Mouse (Mus musculus) limb, embryonic 12.5 days (tissue): Measurements from ENCODE around the gene Slain2. TPM values are rescaled to one million over a fixed set of nuclear protein-coding genes. Genes with fewer than 3 reads are reported as not detected.

Source experiments
- ATAC-seq: fragments of 200-750 bp; cut with Nextera tagmentation; 2 replicates; pipeline ENCODE4 v1.8.0; 2017; ENCODE audit warnings: low read depth, moderate TSS enrichment; ENCODE audit not compliant: insufficient number of reproducible peaks, insufficient read depth, low FRiP score, low TSS enrichment
- H3K27ac ChIP-seq: fragments of 300-500 bp; sonication (generic); 2 replicates; pipeline ENCODE4 v1.5.1; 2016; ENCODE audit warnings: mild to moderate bottlenecking, moderate library complexity
- H3K27me3 ChIP-seq: fragments of 300-500 bp; sonication (generic); 2 replicates; pipeline ENCODE4 v1.6.1; 2016; ENCODE audit warnings: mild to moderate bottlenecking, moderate library complexity
- H3K36me3 ChIP-seq: fragments of 300-500 bp; sonication (generic); 2 replicates; pipeline ENCODE4 v1.6.1; 2016; ENCODE audit warnings: mild to moderate bottlenecking, moderate library complexity
- H3K4me1 ChIP-seq: fragments of 300-500 bp; sonication (generic); replicated peaks from 2 replicates; pipeline ENCODE4 v1.6.1; 2016
- H3K4me2 ChIP-seq: fragments of 300-500 bp; sonication (generic); 2 replicates; pipeline ENCODE4 v1.6.1; 2016; ENCODE audit warnings: mild to moderate bottlenecking, moderate library complexity
- H3K4me3 ChIP-seq: fragments of 300-500 bp; sonication (generic); replicated peaks from 2 replicates; pipeline ENCODE4 v1.5.1; 2016; ENCODE audit warnings: mild to moderate bottlenecking
- H3K9ac ChIP-seq: fragments of 300-500 bp; sonication (generic); replicated peaks from 2 replicates; pipeline ENCODE4 v1.6.1; 2016; ENCODE audit warnings: mild to moderate bottlenecking, moderate library complexity
- H3K9me3 ChIP-seq: fragments of 300-500 bp; sonication (generic); 2 replicates; pipeline ENCODE4 v1.6.1; 2016; ENCODE audit warnings: mild to moderate bottlenecking, moderate library complexity
- WGBS: fragments of 180-500 bp; shearing (Covaris S2); methylation state at CpG from one replicate; pipeline ENCODE4 v1.1.7; 2016; 5-methylcytosine and 5-hydroxymethylcytosine counted together
- polyA plus RNA-seq: library from polyadenylated mRNA; unstranded; fragments of >200 nt; fragmentation: Nextera tagmentation; extraction: Ambion mirVana; gene quantifications from 2 replicates; pipeline ENCODE4 v1.2.1, GENCODE M21; 2016

Gene Slain2
- polyA plus RNA-seq, 1 experiment from 2014 or later, result 21.2 TPM

- 75% methylated on average over 3 of the region's 3 CpGs for WGBS
- H3K27ac ChIP-seq, result no peak overlapping the region
These were observed 11.8 kb upstream of the Slain2 start for GRCm38 (mm10) chr5:72902312-72902711.

GRCm38 (mm10) chr5:72902876-72903516 is 11.1 kb upstream of the Slain2 start:
- Histone ChIP-seq H3K9ac (no peak overlapping the region), H3K9me3 (no peaks in the 10 kb centered on the region), H3K27me3 (no peaks in the 10 kb centered on the region), H3K4me3 (no peak overlapping the region), H3K36me3 (no peaks in the 10 kb centered on the region), H3K27ac (no peak overlapping the region), H3K4me2 (no peak overlapping the region), H3K4me1 (no peaks in the 10 kb centered on the region)
- no peak for ATAC-seq
- WGBS, result 93% methylated on average over 3 of the region's 3 CpGs

More at GRCm38 (mm10) chr5:72902312-72902711, 11.8 kb upstream of the Slain2 start:
- Histone ChIP-seq H3K9me3 (no peaks in the 10 kb centered on the region), H3K9ac (no peak overlapping the region), H3K27me3 (no peaks in the 10 kb centered on the region), H3K4me2 (no peak overlapping the region), H3K4me3 (no peak overlapping the region), H3K36me3 (no peaks in the 10 kb centered on the region), H3K4me1 (no peaks in the 10 kb centered on the region)
- ATAC-seq, result no peak

- ATAC-seq, result no peak
- Histone ChIP-seq H3K4me1 (no peaks in the 10 kb centered on the region), H3K4me2 (no peak overlapping the region), H3K4me3 (no peak overlapping the region), H3K9ac (no peak overlapping the region), H3K27ac (no peak overlapping the region), H3K9me3 (no peaks in the 10 kb centered on the region), H3K36me3 (no peaks in the 10 kb centered on the region), H3K27me3 (no peaks in the 10 kb centered on the region)
- WGBS, result 81% methylated on average over 18 of the region's 18 CpGs
These were observed 9.0 kb upstream of the Slain2 start for GRCm38 (mm10) chr5:72904903-72905790.

GRCm38 (mm10) chr5:72907402-72907801 is 6.7 kb upstream of the Slain2 start:
- no peak for ATAC-seq
- H3K9ac ChIP-seq, result no peak overlapping the region
- H3K36me3 ChIP-seq, result no peaks in the 10 kb centered on the region
- no peak overlapping the region for H3K4me2 ChIP-seq
- no peak overlapping the region for H3K4me3 ChIP-seq
- WGBS, result 87% methylated on average over 6 of the region's 6 CpGs
- no peak overlapping the region for H3K27ac ChIP-seq
- H3K9me3 ChIP-seq, result no peaks in the 10 kb centered on the region
- H3K27me3 ChIP-seq, result peaks cover 8% of the 10 kb centered on the region
- no peaks in the 10 kb centered on the region for H3K4me1 ChIP-seq

GRCm38 (mm10) chr5:72908324-72908936 is 5.7 kb upstream of the Slain2 start:
- no peak for ATAC-seq
- 84% methylated on average over 8 of the region's 8 CpGs for WGBS
- no peak overlapping the region for H3K9ac ChIP-seq

GRCm38 (mm10) chr5:72909363-72909762 is 4.7 kb upstream of the Slain2 start:
- Histone ChIP-seq H3K4me1 (peaks cover 6% of the 10 kb centered on the region; the same call in 1 of the 2 replicates), H3K27ac (no peak overlapping the region), H3K9ac (no peak overlapping the region), H3K9me3 (no peaks in the 10 kb centered on the region), H3K4me3 (no peak overlapping the region), H3K4me2 (no peak overlapping the region), H3K27me3 (peaks cover 9% of the 10 kb centered on the region), H3K36me3 (no peaks in the 10 kb centered on the region)
- ATAC-seq, result no peak
- WGBS, result 74% methylated on average over 4 of the region's 4 CpGs

More at GRCm38 (mm10) chr5:72908324-72908936, 5.7 kb upstream of the Slain2 start:
- Histone ChIP-seq H3K4me1 (peaks cover 6% of the 10 kb centered on the region; the same call in 1 of the 2 replicates), H3K27me3 (peaks cover 9% of the 10 kb centered on the region), H3K9me3 (no peaks in the 10 kb centered on the region), H3K4me3 (no peak overlapping the region), H3K36me3 (no peaks in the 10 kb centered on the region), H3K27ac (no peak overlapping the region), H3K4me2 (no peak overlapping the region)

- Histone ChIP-seq H3K27ac (no peak overlapping the region), H3K4me2 (no peak overlapping the region), H3K4me3 (no peak overlapping the region), H3K9me3 (no peaks in the 10 kb centered on the region), H3K9ac (no peak overlapping the region), H3K27me3 (peaks cover 9% of the 10 kb centered on the region), H3K36me3 (no peaks in the 10 kb centered on the region), H3K4me1 (peaks cover 6% of the 10 kb centered on the region; the same call in 1 of the 2 replicates)
- ATAC-seq, result no peak
- 95% methylated on average over 1 of the region's 1 CpGs for WGBS
These were observed 3.7 kb upstream of the Slain2 start for GRCm38 (mm10) chr5:72910373-72910772.

- Histone ChIP-seq H3K27me3 (peaks cover 9% of the 10 kb centered on the region), H3K4me2 (no peak overlapping the region), H3K9ac (no peak overlapping the region), H3K36me3 (no peaks in the 10 kb centered on the region), H3K27ac (no peak overlapping the region), H3K4me1 (peaks cover 12% of the 10 kb centered on the region), H3K9me3 (no peaks in the 10 kb centered on the region), H3K4me3 (no peak overlapping the region)
- WGBS, result 93% methylated on average over 3 of the region's 3 CpGs
- no peak for ATAC-seq
These were observed 2.8 kb upstream of the Slain2 start for GRCm38 (mm10) chr5:72911284-72911683.

- no peaks in the 10 kb centered on the region for H3K36me3 ChIP-seq
- H3K27me3 ChIP-seq, result peaks cover 9% of the 10 kb centered on the region
- peaks cover 22% of the 10 kb centered on the region for H3K4me1 ChIP-seq
- H3K4me3 ChIP-seq, result peak overlapping the region; percentile 99
- peak overlapping the region; percentile 59 for H3K4me2 ChIP-seq
- peak; percentile 52 for ATAC-seq
- peak overlapping the region; percentile 97 for H3K27ac ChIP-seq
- H3K9me3 ChIP-seq, result no peaks in the 10 kb centered on the region
- peak overlapping the region; percentile 98 for H3K9ac ChIP-seq
- under 1% methylated on average over 61 of the region's 66 CpGs for WGBS
These were observed 793 bp downstream of the Slain2 start for GRCm38 (mm10) chr5:72914633-72915561.

GRCm38 (mm10) chr5:72916048-72916447 is 1.9 kb downstream of the Slain2 start:
- H3K27me3 ChIP-seq, result peaks cover 8% of the 10 kb centered on the region
- peaks cover 22% of the 10 kb centered on the region for H3K4me1 ChIP-seq
- no peak for ATAC-seq
- H3K36me3 ChIP-seq, result no peaks in the 10 kb centered on the region
- H3K27ac ChIP-seq, result peak overlapping the region; percentile 97; the same call in 1 of the 2 replicates
- H3K9ac ChIP-seq, result peak overlapping the region; percentile 98
- 35% methylated on average over 4 of the region's 4 CpGs for WGBS
- H3K4me3 ChIP-seq, result peak overlapping the region; percentile 99
- H3K9me3 ChIP-seq, result no peaks in the 10 kb centered on the region
- peak overlapping the region; percentile 59 for H3K4me2 ChIP-seq
